Mouse (Mus musculus): ENCODE data around the gene Strip1. TPM values are rescaled to one million over a fixed set of nuclear protein-coding genes. Genes with fewer than 3 reads are reported as not detected.

The Strip1 gene
- total RNA-seq, 2 experiments from 2014 or later, result 65.9 to 69.0 TPM

DNA sequence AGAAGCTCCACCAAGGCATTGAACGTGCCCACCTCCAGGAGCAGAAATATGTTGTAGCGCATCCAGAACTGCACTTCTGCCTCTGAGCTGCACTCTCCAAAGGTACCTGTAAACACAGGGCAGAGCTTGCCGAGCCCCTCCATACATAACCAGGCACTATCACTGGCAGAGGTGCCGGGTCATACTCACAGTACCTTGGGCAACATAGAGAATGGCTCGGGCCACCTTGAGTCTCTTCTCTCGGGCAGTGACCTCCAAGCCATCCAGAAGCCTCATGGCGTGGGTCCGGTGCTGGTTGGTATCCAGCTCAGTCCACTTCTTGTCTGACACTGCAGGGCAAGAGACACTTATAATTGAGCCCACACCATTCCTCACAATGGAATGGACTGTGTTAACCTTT is 4.7 kb downstream of the Strip1 start:
- peak in 1 of 2 experiments; percentile 7 for DNase-seq (ENCODE audit: extremely low spot score in 1 of 2, low spot score in 2 of 2)
- H3K4me3 ChIP-seq, result no peak overlapping the region
- H3K27ac ChIP-seq, result no peak overlapping the region
- TF ChIP-seq CTCF (IDR thresholded peaks at IDR 0.05), result no peak
- intact Hi-C loops (cut with DNase I), result no loop called here

DNA sequence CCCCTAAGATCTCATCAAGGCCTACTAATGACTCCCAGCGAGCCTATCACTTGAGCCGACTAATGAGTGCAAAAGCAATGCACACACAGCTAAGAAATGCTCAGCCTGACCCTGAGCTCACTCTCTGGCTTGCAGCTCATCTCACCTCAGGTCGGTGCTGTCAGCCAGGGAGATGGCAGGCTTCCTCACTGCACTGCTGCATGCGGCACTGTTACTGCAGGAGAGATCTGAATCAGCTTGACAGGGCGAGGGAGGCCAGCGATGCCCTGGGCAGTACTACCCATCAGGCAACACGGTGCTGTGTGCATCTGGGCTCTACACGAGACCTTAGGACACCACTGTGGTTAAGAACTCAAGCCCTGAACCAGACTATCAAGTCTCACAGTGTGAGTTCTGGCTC is 6.0 kb downstream of the Strip1 start:
- intact Hi-C loops (cut with DNase I), result no loop called here

DNA sequence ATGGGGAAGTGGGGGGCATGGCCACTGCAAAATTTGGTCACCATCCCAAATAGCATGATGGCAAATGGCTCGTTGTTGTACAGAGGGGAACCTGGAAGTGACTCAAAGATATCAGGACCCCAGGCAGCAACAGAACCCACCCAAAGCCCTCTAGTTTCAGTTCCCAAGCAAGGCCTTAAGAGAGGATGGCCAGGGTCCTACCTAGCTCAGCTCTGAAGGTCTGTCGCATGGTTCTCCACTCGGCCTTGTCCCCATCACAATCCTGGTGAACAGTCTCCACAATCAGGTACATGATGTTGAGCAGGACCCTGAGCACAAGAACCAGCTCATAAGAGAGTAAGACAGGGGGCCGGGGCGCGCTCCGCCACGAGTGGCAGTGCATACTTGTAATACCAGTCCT is 7.1 kb downstream of the Strip1 start:
- TF ChIP-seq CTCF (IDR thresholded peaks at IDR 0.05), result no peak
- Histone ChIP-seq H3K4me3 (no peak overlapping the region), H3K27ac (no peak overlapping the region)
- intact Hi-C loops (cut with DNase I), result no loop called here
- DNase-seq (ENCODE audit: extremely low spot score in 1 of 2, low spot score in 2 of 2), result peak in 1 of 2 experiments; percentile 2

More for the DNA sequence above, 6.0 kb downstream of the Strip1 start:
- Histone ChIP-seq H3K27ac (no peak overlapping the region), H3K4me3 (no peak overlapping the region)
- TF ChIP-seq CTCF (IDR thresholded peaks at IDR 0.05), result no peak
- peak in 1 of 2 experiments; percentile 6 for DNase-seq (ENCODE audit: extremely low spot score in 1 of 2, low spot score in 2 of 2)

DNA sequence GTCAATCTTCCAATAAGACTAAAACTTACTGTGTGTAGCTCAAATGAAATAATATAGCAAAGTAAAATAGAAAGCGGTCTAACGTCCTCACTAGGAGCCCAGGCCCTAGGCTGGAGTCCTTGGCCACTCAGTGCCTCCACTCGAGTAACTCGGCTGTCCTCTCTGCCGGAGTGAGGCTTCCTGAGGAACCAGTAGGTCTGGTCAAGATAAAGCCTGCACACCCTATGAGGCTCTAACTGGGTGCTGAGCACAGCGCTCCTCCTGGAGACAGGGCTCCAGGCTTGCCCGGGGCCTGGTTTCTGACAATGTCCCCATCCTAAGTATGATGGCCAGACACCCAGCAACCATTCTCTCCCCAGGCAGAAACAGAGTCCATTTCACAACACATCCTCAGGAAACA is 9.0 kb downstream of the Strip1 start:
- H3K4me3 ChIP-seq, result no peak overlapping the region
- peak in 1 of 2 experiments; percentile 2 for DNase-seq (ENCODE audit: extremely low spot score in 1 of 2, low spot score in 2 of 2)
- intact Hi-C loops (cut with DNase I), result no loop called here
- no peak for TF ChIP-seq CTCF (IDR thresholded peaks at IDR 0.05)
- no peak overlapping the region for H3K27ac ChIP-seq

- intact Hi-C loops (cut with DNase I), result no loop called here
- no peak for TF ChIP-seq CTCF (IDR thresholded peaks at IDR 0.05)
Measured at GRCm38 (mm10) chr3:107621286-107622075, 10.0 kb downstream of the Strip1 start.

DNA sequence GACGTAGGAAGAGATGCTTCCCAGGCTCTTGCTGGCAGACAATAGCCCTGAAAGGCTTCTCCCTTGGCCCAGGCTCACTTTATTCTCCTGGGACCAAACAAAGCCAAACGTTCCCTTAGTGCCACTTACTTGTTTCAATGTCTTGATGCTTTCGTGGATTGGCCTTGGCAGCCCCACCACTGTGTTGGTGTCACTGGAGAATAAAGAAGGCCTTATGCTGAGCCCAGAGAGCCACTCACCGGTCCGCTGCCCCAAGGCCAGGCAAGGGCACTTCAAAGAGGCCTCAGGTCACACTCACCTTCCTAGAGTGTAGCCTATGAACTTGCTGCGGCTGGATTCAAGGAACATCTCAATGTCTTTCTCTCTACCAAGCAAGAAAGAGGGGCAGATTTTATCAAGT is 11.6 kb downstream of the Strip1 start:
- no peak overlapping the region for H3K27ac ChIP-seq
- no peak overlapping the region for H3K4me3 ChIP-seq
- peak in 1 of 2 experiments; percentile 5 for DNase-seq (ENCODE audit: extremely low spot score in 1 of 2, low spot score in 2 of 2)
- intact Hi-C loops (cut with DNase I), result loop anchor here (10.0 kb wide), 1 partner anchor 135 kb away; no protein-coding TSS in a partner anchor
- no peak for TF ChIP-seq CTCF (IDR thresholded peaks at IDR 0.05)

More at GRCm38 (mm10) chr3:107621286-107622075, 10.0 kb downstream of the Strip1 start:
- H3K4me3 ChIP-seq, result no peak overlapping the region
- H3K27ac ChIP-seq, result no peak overlapping the region
- DNase-seq (ENCODE audit: extremely low spot score in 1 of 2, low spot score in 2 of 2), result peak in 1 of 2 experiments; percentile 7

- intact Hi-C loops (cut with DNase I), result loop anchor here (10.0 kb wide), 1 partner anchor 133 kb away; no protein-coding TSS in a partner anchor
- H3K27ac ChIP-seq, result no peak overlapping the region
- DNase-seq (ENCODE audit: extremely low spot score in 1 of 2, low spot score in 2 of 2), result no peak
- no peak for TF ChIP-seq CTCF (IDR thresholded peaks at IDR 0.05)
- no peak overlapping the region for H3K4me3 ChIP-seq
Measured at GRCm38 (mm10) chr3:107617800-107618199, 13.7 kb downstream of the Strip1 start.

- Histone ChIP-seq H3K27ac (no peak overlapping the region), H3K4me3 (no peak overlapping the region)
- peak; percentile 49 to 71 for DNase-seq (ENCODE audit: extremely low spot score in 1 of 2, low spot score in 2 of 2)
- peak; percentile 92 for TF ChIP-seq CTCF (IDR thresholded peaks at IDR 0.05)
- intact Hi-C loops (cut with DNase I), result loop anchor here (5.0 to 10.0 kb wide), 2 partner anchors 128 to 256 kb away; no protein-coding TSS in a partner anchor
Measured at GRCm38 (mm10) chr3:107612902-107613525, 18.5 kb downstream of the Strip1 start.

GRCm38 (mm10) chr3:107611394-107611793 is 20.1 kb downstream of the Strip1 start:
- Histone ChIP-seq H3K4me3 (no peak overlapping the region), H3K27ac (no peak overlapping the region)
- no peak for TF ChIP-seq CTCF (IDR thresholded peaks at IDR 0.05)
- no peak for DNase-seq (ENCODE audit: extremely low spot score in 1 of 2, low spot score in 2 of 2)
- intact Hi-C loops (cut with DNase I), result loop anchor here (5.0 to 10.0 kb wide), 2 partner anchors 127 to 254 kb away; no protein-coding TSS in a partner anchor

DNA sequence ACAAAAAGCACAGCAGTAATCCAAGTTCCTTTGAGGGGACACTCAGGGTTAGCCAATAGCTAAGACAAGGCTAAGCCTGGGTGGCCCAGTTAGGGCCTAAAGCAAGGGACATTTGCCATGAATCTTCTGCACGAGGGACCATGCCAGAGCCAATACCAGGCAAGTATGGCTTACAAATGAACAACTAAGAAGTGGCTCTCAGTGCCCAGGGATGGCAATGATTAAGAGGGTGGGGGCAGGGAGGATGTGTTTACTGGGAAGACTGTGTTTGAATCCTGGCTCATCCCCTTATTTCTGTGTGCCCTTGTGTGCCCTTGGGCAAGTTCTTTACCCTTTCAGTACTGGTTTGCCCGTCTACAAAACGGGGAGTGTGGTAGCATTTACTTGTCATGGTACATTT is 22.1 kb downstream of the Strip1 start:
- intact Hi-C loops (cut with DNase I), result loop anchor here (10.0 kb wide), 1 partner anchor 375 kb away; the partner anchor contains the start of genes A630076J17Rik and Prok1

DNA sequence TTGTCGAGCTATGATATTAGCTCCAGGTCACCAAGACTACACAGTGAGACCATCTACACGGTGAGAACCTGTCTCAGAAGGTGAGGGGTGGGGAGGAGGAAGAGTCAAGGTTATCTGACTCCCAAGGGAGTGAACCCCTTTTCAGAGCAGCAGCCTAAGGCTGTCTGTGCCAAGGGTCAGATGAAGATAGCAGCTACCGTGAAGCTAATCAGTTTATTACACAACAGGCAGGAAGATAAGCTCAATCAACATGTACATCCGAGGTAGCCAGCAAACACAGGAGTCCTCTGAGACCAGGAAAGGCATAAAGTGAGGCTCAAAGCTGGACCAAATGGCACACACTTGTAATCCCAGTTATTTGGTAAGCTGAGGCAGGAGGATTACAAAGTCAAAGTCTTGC is 22.7 kb downstream of the Strip1 start:
- TF ChIP-seq CTCF (IDR thresholded peaks at IDR 0.05), result no peak
- intact Hi-C loops (cut with DNase I), result loop anchor here (10.0 kb wide), 1 partner anchor 374 kb away; the partner anchor contains the start of genes A630076J17Rik and Prok1
- no peak for DNase-seq (ENCODE audit: extremely low spot score in 1 of 2, low spot score in 2 of 2)
- H3K4me3 ChIP-seq, result no peak overlapping the region
- no peak overlapping the region for H3K27ac ChIP-seq

More for the DNA sequence above, 22.1 kb downstream of the Strip1 start:
- no peak for TF ChIP-seq CTCF (IDR thresholded peaks at IDR 0.05)
- DNase-seq (ENCODE audit: extremely low spot score in 1 of 2, low spot score in 2 of 2), result no peak
- H3K4me3 ChIP-seq, result no peak overlapping the region
- no peak overlapping the region for H3K27ac ChIP-seq

DNA sequence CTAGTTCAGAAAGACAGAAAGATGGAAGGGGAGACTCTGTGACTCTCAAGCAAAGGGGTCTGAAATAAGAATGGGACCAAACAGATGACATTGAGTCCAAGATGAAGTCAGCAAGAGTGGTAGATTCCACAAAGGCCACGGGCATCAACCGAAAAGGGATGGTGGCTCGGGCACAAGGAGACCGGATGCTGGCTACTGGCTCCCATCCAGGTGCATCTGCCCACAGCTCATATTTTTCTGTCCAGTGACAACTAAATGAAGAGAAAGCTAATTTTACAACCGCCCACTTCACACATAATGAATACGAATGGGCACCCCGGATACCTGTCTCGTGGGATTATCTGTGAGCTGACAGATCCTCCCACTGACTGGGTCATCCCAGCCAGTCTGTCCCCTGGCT is 24.3 kb downstream of the Strip1 start:
- Histone ChIP-seq H3K27ac (no peak overlapping the region), H3K4me3 (no peak overlapping the region)
- intact Hi-C loops (cut with DNase I), result loop anchor here (10.0 kb wide), 1 partner anchor 372 kb away; the partner anchor contains the start of genes A630076J17Rik and Prok1
- TF ChIP-seq CTCF (IDR thresholded peaks at IDR 0.05), result no peak
- no peak for DNase-seq (ENCODE audit: extremely low spot score in 1 of 2, low spot score in 2 of 2)
